Mouse (Mus musculus) spleen, adult 12 weeks (tissue): Measurements from ENCODE around the gene Map7d2.
A peak's percentile ranks its signal among the peaks of the same experiment; 100 is the strongest.
"Not testable (repeated sequence)": the region's sequence is repeated elsewhere in the genome, so short reads cannot be mapped to it uniquely, and the experiment has no call there.

Source experiments
- DNase-seq: peaks from one replicate; pipeline ENCODE4 v3.0.0; 2022; ENCODE audit warnings: low spot score

Map7d2 gene

GRCm38 (mm10) chrX:159414130-159414828, at the start of gene Map7d2:
TSS of gene Map7d2 (plus strand) at chrX:159414572.
- no peak for DNase-seq

DNA sequence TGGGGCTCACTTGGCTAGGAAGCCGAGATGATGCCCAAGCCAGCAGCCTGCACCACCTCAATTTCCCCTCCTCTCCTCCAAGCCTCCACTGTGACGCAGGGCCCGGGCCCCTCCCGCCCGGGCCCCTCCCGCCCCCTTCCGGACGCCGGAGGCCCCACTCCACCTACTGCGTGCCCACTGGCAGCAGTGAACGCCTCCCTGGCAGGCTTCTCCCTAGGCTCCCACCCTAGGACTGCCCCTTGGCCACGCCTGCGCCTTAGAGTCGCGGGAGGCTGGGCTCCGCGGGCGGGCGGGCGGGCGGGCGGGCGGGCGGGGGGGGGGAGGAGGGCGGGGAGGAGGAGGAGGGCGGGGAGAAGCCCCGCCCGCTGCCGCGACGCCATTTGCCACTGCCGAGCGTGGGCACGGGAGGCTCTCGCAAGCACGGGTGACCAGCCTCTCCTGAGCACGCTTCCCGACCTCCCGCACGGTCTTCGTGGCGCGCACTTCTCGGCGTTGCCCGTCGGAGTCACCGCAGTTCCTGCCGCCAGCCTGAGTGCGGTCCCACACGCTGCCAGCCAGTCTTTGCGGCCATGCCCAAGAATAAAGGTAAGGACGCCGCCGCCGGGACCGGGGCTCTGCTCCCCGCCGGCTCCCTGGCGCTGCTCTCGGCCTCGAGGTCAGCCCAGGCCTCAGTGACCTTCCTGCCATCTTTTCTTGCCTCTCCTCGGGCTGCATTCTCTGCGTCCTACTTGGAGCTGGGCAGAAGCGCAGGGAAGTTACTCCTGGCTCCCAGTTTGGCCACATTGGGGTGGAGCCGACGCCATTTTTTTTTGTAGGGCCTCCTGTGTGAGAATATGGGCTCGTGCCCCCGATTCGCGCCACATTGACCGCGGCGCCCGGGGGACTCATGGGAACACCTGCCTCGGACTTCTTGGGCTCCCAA, 42.3 kb upstream of the Map7d2 start, which contains the start of gene Eif1ax:
Eif1ax (plus strand) TSS at position 348 of the 922 bp plus-strand sequence.
- peak; percentile 60 for DNase-seq

GRCm38 (mm10) chrX:159372753-159373144, 41.6 kb upstream of the Map7d2 start:
- DNase-seq, result no peak

GRCm38 (mm10) chrX:159387105-159387504, 27.3 kb upstream of the Map7d2 start:
- no peak for DNase-seq

GRCm38 (mm10) chrX:159388953-159389352, 25.4 kb upstream of the Map7d2 start:
- DNase-seq, result no peak

GRCm38 (mm10) chrX:159390347-159390962, 23.9 kb upstream of the Map7d2 start:
- no peak for DNase-seq

- no peak for DNase-seq
These were observed 23.1 kb upstream of the Map7d2 start for GRCm38 (mm10) chrX:159391239-159391638.

DNA sequence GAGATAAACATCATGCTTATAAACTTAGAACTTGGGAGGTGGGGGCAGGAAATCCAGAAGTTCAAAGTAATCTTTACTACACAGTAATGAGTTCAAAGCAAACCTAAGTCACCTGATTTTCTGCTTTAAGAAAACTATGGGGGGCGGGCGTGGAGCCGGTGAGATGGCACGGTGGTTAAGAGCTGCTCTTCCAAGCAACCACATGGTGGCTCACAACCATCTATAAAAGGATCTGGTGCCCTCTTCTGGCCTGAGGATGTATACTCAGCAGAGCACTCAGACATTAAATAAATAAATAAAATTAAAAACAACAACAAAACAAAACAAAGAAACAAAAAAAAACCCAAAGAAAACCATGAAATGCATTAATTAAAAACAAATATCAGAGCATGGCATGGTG, 5.1 kb upstream of the Map7d2 start:
- no peak for DNase-seq

DNA sequence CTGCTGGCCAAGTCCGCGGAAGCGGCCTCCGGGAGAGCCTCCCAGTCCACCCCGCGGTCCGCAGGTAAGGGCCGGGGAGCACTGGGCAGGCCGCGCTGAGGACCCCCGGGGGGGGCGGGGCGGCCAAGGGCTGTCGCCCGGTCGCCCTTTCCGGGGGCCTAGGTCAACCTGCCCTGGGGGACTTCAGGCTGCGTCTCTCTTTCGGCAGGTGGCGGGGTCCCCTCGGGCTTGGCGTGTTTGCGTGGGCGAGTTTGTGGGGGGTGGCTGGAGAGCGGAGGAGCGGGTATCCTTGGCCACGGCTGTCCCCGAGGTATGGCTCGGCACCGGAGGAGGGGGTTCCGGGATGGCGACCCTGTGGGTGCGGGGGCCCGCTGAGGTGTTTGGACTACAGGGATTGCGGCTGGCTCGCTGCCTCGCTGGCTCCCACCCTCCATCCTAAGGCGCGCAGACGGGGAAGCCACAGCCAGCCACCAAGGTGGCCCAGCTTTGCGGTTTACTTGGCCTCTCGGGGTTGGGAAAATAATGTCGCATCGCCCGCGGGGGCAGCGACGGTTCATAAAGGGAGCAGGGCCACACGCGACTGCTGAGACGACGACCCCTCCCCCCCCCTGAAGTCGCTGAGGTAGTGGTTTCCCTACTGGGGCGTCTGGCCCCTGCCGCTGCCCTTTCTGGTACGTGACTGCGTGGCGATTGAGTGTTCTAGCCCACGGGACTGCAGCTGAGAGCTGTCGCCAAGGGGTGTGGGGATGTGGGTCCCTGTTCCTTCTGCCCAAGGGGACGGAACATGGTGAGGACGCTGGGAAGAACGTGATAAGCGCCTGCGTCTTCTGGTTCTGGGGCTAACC, 679 bp downstream of the Map7d2 start:
- DNase-seq, result no peak

DNA sequence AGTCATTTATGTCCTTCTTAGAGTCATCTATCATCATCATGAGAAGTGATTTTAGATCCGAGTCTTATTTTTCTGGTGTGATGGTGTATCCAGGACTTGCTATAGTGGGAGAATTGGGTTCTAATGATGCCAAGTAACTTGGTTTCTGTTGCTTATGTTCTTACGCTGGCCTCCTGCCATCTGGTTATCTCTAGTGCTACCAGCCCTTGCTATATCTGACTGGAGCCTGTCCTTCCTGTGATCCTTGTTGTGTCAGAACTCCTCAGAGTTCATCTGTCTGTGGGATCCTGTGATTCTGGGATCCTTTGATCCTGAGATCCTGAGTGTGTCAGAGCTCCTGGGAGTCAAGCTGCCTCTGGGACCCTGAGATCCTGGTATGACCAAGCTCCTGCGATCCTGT, 16.1 kb downstream of the Map7d2 start:
- not testable (repeated sequence) for DNase-seq

DNA sequence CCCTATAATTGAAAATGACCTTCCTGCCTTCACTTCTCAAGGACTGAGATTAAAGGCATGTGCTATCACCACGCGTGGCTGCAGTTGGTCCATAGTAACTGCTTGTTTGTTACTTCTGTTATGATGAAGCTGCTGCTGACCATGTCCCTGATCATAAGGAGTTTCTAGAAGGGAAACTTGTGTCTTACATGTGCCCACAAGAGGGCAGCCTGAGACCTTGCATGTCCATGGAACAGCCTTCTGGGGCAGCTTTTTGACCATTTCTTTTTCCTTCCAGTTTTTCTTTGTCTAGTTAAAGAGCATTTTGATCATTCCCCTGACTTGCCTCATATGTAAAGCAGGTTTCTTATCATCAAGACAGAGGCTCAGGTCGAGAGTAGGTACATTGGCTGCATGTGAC, 27.8 kb downstream of the Map7d2 start:
- DNase-seq, result peak; percentile 5

- DNase-seq, result no peak
These were observed 32.8 kb downstream of the Map7d2 start for GRCm38 (mm10) chrX:159447133-159447532.

- DNase-seq, result no peak
These were observed 44.8 kb downstream of the Map7d2 start for GRCm38 (mm10) chrX:159459006-159459654.

DNA sequence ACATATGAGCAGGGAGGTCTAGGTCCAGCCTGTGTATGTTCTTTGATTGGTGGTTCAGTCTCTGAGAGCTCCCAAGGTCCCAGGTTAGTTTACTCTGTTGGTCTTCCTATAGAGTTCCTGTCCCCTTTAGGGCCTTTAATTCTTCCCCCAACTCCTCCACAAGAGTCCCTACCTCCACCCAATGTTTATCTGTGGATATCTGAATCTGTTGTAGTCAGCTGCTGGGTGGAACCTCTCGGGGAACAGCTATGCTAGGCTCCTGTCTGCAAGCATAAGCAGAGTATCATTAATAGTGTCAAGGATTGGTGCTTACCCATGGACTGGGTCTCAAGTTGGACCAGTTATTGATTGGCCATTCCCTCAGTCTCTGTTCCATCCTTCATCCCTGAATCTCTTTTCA, 60.4 kb downstream of the Map7d2 start:
- no peak for DNase-seq

DNA sequence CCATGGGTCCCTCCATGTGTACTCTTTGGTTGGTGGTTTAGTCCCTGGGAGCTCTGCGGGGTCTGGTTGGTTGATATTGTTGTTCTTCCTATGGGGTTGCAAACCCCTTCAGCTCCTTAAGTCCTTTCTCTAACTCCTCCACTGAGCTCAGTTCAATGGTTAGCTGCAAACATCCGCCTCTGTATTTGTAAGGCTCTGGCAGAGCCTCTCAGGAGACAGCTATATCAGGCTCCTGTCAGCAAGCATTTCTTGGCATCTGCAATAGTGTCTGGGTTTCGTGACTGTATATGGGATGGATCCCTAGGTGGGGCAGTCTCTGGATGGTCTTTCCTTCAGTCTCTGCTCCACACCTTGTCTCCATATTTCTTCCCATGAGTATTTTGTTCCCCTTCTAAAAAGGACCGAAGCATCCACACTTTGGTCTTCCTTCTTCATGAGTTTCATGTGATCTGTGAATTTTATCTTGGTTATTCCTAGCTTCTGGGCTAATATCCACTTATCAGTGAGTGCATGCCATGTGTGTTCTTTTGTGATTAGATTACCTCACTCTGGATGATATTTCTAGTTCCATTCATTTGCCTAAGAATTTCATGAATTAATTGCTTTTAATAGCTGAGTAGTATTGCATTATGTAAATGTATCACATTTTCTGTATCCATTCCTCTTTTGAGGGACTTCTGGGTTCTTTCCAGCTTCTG, 64.0 kb downstream of the Map7d2 start:
- DNase-seq, result peak; percentile 5

DNA sequence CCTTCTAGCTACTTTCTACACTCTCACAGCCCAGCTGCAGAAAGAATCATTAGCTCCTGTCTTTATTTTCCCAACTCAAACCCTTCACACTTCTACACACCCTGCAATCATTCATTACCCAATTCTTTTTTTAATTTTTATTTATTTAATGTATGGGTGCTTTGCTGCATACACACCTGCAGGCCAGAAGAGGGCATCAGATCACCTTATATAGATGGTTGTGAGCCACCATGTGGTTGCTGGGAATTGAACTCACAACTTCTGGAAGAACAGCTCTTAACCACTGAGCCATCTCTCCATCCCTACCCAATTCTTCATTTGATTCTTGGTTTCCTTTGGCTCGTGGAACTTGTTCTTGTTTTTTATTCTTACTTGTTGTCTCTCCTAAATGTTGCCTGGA, 69.9 kb downstream of the Map7d2 start:
- DNase-seq, result no peak

- no peak for DNase-seq
These were observed 88.8 kb downstream of the Map7d2 start for GRCm38 (mm10) chrX:159503181-159503580.

DNA sequence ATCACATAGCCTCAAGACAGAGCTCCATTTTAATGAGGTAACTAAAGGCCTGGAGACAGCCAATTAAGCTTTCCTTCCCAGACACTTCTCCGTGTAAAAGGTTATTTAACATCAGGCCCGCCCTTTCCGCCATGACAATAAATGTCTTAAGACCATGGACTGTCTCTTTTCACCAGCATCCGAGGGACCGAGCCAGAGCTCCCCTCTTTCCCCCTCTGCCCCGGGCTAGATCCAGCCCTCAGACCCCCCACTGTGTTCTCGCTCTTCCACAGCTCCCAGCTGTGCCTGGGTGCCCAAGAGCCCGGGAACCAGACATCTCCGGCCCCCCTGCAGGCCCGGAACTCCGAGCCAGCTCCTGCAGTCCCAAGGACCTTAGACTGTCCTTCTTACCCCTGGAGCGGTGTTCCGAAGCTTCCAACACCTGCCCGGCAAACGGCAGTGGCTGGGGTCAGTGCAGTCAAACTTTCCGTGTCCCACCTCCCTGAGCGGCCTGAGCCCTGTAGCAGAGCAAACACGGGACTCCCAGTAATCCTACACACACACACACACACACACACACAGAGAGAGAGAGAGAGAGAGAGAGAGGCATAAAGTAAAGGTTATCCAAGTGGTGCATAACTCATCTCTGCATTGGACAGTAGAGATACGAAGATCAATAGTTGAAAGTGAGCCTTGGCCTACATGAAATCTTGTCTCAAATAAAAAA, 94.1 kb downstream of the Map7d2 start:
- DNase-seq, result no peak

DNA sequence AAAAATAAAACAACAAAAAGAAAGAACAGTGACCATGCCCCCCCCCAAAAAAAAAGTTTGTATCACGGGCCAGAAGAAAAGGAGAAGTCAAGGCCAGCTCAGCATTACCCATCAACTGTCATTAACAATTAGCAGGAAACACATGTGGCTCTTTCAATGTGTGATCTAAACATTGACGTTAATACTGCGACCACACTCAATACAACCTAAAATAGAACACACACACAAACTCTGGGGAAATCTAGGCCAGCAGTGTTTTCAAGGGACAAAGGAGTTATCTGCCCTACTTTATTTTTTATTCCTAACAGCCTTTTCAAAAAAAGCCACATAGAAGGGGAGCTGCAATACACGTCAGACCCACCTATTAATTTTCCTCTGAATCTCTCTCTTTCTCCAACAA, 94.7 kb downstream of the Map7d2 start:
- no peak for DNase-seq
